Mouse (Mus musculus) C2C12 (cell line): ENCODE results near the gene Hist1h3d. TPM values are rescaled to one million over a fixed set of nuclear protein-coding genes. Genes with fewer than 3 reads are reported as not detected.
A peak's percentile ranks its signal among the peaks of the same experiment; 100 is the strongest.
"Not testable (repeated sequence)": the region's sequence is repeated elsewhere in the genome, so short reads cannot be mapped to it uniquely, and the experiment has no call there.

ENCODE experiments used
- H3K27me3 ChIP-seq: one replicate; pipeline ENCODE4 v1.6.1; 2011; ENCODE audit not compliant: control insufficient read depth, insufficient read depth, insufficient read length
- H3K36me3 ChIP-seq: one replicate; pipeline ENCODE4 v1.6.1; 2011; ENCODE audit not compliant: control insufficient read depth, insufficient read depth
- H3K4me3 ChIP-seq: one replicate; pipeline ENCODE4 v1.5.1; 2011; ENCODE audit warnings: mild to moderate bottlenecking, control low read depth; ENCODE audit not compliant: poor library complexity, insufficient read depth, severe bottlenecking
- H3K79me2 ChIP-seq: one replicate; pipeline ENCODE4 v1.6.1; 2011; ENCODE audit not compliant: control insufficient read depth, insufficient read depth
- H3K79me3 ChIP-seq: one replicate; pipeline ENCODE4 v1.6.1; 2011; ENCODE audit warnings: low read depth, control low read depth
- H3ac ChIP-seq: one replicate; pipeline ENCODE3; 2011; ENCODE audit warnings: low read depth; ENCODE audit not compliant: control insufficient read depth, insufficient read length
- CEBPB ChIP-seq: IDR thresholded peaks from one replicate; pipeline ENCODE4 v1.6.1; 2011; ENCODE audit warnings: low read depth, mild to moderate bottlenecking, control low read depth, moderate library complexity
- CTCF ChIP-seq: IDR thresholded peaks from one replicate; pipeline ENCODE4 v1.5.1; 2011; ENCODE audit not compliant: control insufficient read depth, insufficient read depth, insufficient read length
- FOSL1 ChIP-seq: IDR thresholded peaks from one replicate; pipeline ENCODE4 v1.8.0; 2011; ENCODE audit warnings: mild to moderate bottlenecking, low read length; ENCODE audit not compliant: poor library complexity, insufficient read depth, severe bottlenecking
- MAX ChIP-seq: IDR thresholded peaks from one replicate; pipeline ENCODE4 v1.6.1; 2011; ENCODE audit warnings: mild to moderate bottlenecking, control low read depth
- MYOD1 ChIP-seq: IDR thresholded peaks from one replicate; pipeline ENCODE4 v1.6.1; 2011; ENCODE audit warnings: low read depth; ENCODE audit not compliant: control insufficient read depth, insufficient read length
- MYOG ChIP-seq: IDR thresholded peaks from one replicate; pipeline ENCODE4 v1.6.1; 2011; ENCODE audit not compliant: control insufficient read depth, insufficient read length; ENCODE audit errors: extremely low read depth
- USF1 ChIP-seq: IDR thresholded peaks from one replicate; pipeline ENCODE4 v1.6.1; 2011; ENCODE audit warnings: low read depth, mild to moderate bottlenecking, control low read depth, moderate library complexity
- polyA plus RNA-seq: library from polyadenylated mRNA; unstranded; fragments of >200 nt; fragmentation: generic; extraction: Trizol; gene quantifications from one replicate; pipeline ENCODE4 v1.2.1, GENCODE M21; 2012; ENCODE audit warnings: missing spikeins

Hist1h3d gene
- polyA plus RNA-seq, 1 experiment, result 1.9 TPM

- TF ChIP-seq USF1, result no peak
- no peak for TF ChIP-seq MAX
- no peak for TF ChIP-seq CEBPB
- TF ChIP-seq MYOG, result no peak
- TF ChIP-seq MYOD1, result no peak
- no peak for TF ChIP-seq FOSL1
- no peak for TF ChIP-seq CTCF
- H3K36me3 ChIP-seq, result no peaks in the 10 kb centered on the region
Observed at GRCm38 (mm10) chr13:23530181-23530900, 45.2 kb upstream of the Hist1h3d start.

GRCm38 (mm10) chr13:23530901-23531875 lies 44.4 kb upstream of the Hist1h3d start, which contains the start of gene Hist1h4h:
Gene Hist1h4h (plus strand): TSS chr13:23531050.
- peaks cover 4% of the 10 kb centered on the region for H3K79me2 ChIP-seq
- TF ChIP-seq MYOG (no peak), CTCF (no peak), USF1 (no peak), MAX (no peak), CEBPB (peak; percentile 92)
- H3K36me3 ChIP-seq, result no peaks in the 10 kb centered on the region

More at GRCm38 (mm10) chr13:23530181-23530900, 45.2 kb upstream of the Hist1h3d start:
- H3K79me3 ChIP-seq, result no peaks in the 10 kb centered on the region
- H3K79me2 ChIP-seq, result no peaks in the 10 kb centered on the region
- H3K4me3 ChIP-seq, result peak overlapping the region; percentile 25
- no peaks in the 10 kb centered on the region for H3K27me3 ChIP-seq
- peak overlapping the region; percentile 36 for H3ac ChIP-seq

GRCm38 (mm10) chr13:23532262-23533075 lies 43.1 kb upstream of the Hist1h3d start:
- peak overlapping the region; percentile 70 for H3ac ChIP-seq
- peaks cover 17% of the 10 kb centered on the region for H3K79me2 ChIP-seq
- peak overlapping the region; percentile 25 for H3K4me3 ChIP-seq
- no peaks in the 10 kb centered on the region for H3K79me3 ChIP-seq
- TF ChIP-seq FOSL1 (no peak), MAX (no peak), MYOD1 (no peak), CTCF (no peak), USF1 (no peak), MYOG (no peak), CEBPB (no peak)
- H3K36me3 ChIP-seq, result no peaks in the 10 kb centered on the region
- H3K27me3 ChIP-seq, result no peaks in the 10 kb centered on the region

More at GRCm38 (mm10) chr13:23530901-23531875, 44.4 kb upstream of the Hist1h3d start, which contains the start of gene Hist1h4h:
- Histone ChIP-seq H3K4me3 (peak within 1 kb of the TSS; percentile 25), H3K27me3 (no peaks in the 10 kb centered on the region), H3K79me3 (no peaks in the 10 kb centered on the region), H3ac (peak within 1 kb of the TSS; percentile 56)

GRCm38 (mm10) chr13:23533560-23534367 lies 41.8 kb upstream of the Hist1h3d start, which contains the start of gene Hist1h2af:
Gene Hist1h2af (plus strand): TSS chr13:23533906.
- peak within 1 kb of the TSS; percentile 81 for H3ac ChIP-seq
- H3K4me3 ChIP-seq, result peak within 1 kb of the TSS; percentile 35
- H3K36me3 ChIP-seq, H3K27me3 ChIP-seq, H3K79me3 ChIP-seq: not testable (repeated sequence)
- H3K79me2 ChIP-seq, result peaks cover 22% of the 10 kb centered on the region
